Mouse (Mus musculus): ENCODE measurements at regions not wholly inside any gene's neighbourhood (a gene's known extent, or its start where the extent isn't known, plus 50 kb on each side); places are given as distances from the start of the nearest gene placed in this dataset.

GRCm38 (mm10) chr15:18065515-18065914, 753.2 kb upstream of the Cdh10 start:
- DNase-seq (ENCODE audit: inconsistent age in 2 of 2, low spot score in 1 of 2), result no peak

GRCm38 (mm10) chr15:18079644-18080043, 739.1 kb upstream of the Cdh10 start:
- no peak for DNase-seq (ENCODE audit: inconsistent age in 2 of 2, low spot score in 1 of 2)

Data from adrenal gland, adult (tissue).